Mouse (Mus musculus): ENCODE results near the gene Sgk1.

The Sgk1 gene

DNA sequence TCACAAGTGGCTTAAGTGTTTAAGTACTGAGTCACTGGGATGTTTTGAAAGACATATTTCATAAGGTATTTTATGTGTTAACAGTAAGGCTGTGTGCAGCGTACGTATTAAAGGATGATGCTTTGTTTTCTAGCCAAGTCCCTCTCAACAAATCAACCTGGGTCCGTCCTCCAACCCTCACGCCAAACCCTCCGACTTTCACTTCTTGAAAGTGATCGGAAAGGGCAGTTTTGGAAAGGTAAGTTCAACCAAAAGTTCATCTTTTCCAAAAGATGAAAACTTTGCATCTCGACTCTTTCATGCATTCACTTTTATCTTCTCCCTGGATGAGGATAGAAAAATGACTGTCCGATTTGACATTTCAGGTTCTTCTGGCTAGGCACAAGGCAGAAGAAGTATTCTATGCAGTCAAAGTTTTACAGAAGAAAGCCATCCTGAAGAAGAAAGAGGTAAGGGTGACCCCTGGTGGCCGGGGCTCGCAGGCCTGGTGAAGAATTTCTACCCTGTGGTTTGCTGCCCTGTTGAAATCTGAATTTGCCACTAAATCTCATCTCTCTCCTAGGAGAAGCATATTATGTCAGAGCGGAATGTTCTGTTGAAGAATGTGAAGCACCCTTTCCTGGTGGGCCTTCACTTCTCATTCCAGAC lies 113.8 kb downstream of the Sgk1 start:
- DNase-seq (ENCODE audit: inconsistent age in 2 of 2, low spot score in 1 of 2), result peak; percentile 78 to 93

GRCm38 (mm10) chr10:21996660-21997447 lies 114.9 kb downstream of the Sgk1 start:
- peak in 1 of 2 experiments; percentile 38 for DNase-seq (ENCODE audit: inconsistent age in 2 of 2, low spot score in 1 of 2)

DNA sequence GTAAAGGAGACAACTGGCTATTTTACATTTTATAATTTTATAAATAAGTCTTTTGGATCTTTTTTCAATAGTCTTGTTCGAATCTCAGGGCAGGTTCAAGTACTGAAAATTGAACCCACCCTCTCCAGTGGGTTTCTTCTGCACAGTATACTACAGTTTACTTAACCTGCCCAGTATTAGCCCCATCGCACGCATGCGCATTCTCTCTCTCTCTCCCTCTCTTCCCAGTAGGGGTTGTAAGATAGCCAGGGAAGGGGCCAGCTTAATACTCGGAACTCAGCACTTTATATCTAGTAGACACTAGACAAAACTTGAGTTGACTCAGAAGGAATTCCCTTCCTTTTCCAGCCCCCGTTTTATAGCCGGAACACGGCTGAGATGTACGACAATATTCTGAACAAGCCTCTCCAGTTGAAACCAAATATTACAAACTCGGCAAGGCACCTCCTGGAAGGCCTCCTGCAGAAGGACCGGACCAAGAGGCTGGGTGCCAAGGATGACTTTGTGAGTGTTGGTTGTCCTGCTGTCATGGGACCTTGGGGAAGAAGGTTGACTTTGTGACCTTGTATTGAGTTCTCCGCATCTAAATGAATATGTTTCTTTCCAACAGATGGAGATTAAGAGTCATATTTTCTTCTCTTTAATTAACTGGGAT lies 115.7 kb downstream of the Sgk1 start:
- DNase-seq (ENCODE audit: inconsistent age in 2 of 2, low spot score in 1 of 2), result peak in 1 of 2 experiments; percentile 77

- DNase-seq (ENCODE audit: inconsistent age in 2 of 2, low spot score in 1 of 2), result peak in 1 of 2 experiments; percentile 54
These were observed 116.7 kb downstream of the Sgk1 start for GRCm38 (mm10) chr10:21998503-21999180.

- peak in 1 of 2 experiments; percentile 73 for DNase-seq (ENCODE audit: inconsistent age in 2 of 2, low spot score in 1 of 2)
These were observed 118.7 kb downstream of the Sgk1 start for GRCm38 (mm10) chr10:22000491-22001306.

DNA sequence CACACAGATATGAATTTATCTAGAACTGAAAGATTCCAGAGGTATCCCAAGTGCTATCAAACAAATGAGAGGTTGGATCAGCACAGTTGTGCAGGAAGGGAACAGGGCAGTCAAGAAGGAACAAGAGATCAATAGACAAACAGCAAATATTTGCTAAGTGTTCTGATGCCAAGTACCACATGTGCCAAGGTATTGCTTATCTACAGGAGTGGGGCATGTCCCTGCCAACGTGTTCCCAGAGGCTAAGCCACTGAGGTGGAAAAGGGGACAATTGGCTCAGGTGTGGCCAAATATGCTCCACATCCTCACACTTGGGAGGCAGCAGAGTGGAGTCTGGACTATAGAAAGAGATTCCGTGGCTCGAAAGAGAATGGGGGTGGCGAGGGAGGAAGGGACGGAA lies 119.6 kb downstream of the Sgk1 start:
- peak; percentile 5 to 53 for DNase-seq (ENCODE audit: inconsistent age in 2 of 2, low spot score in 1 of 2)

DNA sequence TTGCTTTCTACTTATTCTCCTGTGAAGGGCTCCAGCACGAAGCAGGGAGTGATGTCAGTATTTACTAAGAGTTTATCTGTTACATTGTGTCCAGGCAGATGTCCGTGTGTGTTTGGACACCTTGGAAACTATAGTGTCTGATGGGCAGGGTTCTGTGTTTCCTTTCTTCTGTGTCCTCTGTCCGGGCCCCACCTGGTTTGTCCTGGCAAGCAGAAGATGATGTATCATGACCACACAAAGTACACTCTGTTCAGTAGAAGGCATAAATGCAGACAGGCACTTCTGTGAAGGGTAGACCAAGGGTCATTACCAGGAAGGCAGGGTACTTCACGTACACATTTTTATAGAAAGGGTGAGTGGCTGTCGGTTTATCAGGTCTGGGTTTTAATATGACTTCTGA lies 122.8 kb downstream of the Sgk1 start:
- no peak for DNase-seq (ENCODE audit: inconsistent age in 2 of 2, low spot score in 1 of 2)

- no peak for DNase-seq (ENCODE audit: inconsistent age in 2 of 2, low spot score in 1 of 2)
These were observed 125.3 kb downstream of the Sgk1 start for GRCm38 (mm10) chr10:22007160-22007801.

DNA sequence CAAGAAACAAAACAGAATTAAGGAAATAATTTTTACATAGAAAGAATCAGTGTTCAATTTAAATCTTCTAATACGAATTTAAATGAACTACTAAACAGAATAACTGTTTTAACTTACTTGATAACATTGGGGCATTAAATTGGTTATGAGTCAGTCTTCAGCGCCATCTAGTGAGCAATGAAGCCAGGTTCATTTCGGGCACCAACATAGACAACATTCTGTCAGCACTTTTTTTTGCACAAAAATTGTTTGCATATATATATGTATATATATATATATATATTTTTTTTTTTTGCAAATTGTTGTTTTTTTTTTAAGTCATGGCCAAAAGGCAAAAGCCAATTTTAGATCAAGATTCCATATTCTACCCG lies 125.8 kb downstream of the Sgk1 start:
- peak; percentile 42 to 86 for DNase-seq (ENCODE audit: inconsistent age in 2 of 2, low spot score in 1 of 2)

DNA sequence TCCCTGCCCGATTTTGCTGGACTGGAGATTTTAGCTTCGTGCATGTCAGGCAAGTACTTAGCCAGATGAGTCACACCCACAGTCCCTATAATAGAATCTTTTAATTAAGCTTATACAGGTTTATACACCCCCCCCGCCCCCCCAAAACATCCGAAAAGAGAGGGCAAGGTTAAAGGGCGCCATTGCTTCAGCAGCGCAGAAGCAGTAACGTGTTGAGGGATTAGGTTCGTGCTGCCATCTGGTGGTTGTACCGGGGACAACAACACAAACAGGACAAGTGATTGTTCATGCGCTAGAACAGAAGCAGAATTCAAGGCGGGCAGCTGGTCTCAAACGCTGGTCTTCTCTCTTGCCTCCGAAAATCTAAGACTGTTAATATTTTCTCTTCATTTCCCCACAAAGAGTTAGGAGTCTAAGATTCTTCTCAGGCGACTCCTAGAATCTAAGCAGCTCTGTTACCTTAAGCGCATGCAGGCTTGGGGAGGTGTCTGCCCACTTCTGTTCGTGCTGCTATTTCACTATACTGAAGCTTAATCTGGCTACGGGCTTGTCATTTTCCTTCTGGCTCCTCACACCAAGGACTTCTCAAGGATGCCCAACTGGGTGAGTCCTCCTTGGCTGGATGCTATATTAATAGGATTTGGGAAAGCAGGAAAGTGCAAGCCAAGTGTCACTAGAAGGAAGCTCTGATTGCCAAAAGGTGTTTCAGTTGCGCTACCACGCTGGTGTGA lies 128.3 kb downstream of the Sgk1 start:
- peak; percentile 75 to 94 for DNase-seq (ENCODE audit: inconsistent age in 2 of 2, low spot score in 1 of 2)

- peak; percentile 39 to 71 for DNase-seq (ENCODE audit: inconsistent age in 2 of 2, low spot score in 1 of 2)
These were observed 135.6 kb downstream of the Sgk1 start for GRCm38 (mm10) chr10:22017469-22018159.

DNA sequence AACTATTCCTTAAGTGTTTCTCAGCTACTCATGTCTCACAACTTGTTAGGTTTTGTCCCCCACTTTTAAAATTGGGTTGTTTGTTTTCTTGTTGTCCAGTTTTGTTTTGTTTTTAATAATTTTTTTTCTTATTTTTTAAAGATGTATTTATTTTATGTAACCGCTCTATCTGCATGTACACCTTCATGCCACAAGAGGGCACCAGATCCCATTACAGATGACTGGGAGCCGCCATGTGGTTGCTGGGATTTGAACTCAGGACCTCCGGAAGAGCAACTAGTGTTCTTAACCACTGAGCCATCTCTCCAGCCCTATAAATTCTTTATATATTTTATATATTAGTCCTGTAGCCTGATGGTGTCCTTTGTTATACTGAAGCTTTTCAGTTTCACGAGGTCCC lies 136.6 kb downstream of the Sgk1 start:
- no peak for DNase-seq (ENCODE audit: inconsistent age in 2 of 2, low spot score in 1 of 2)

DNA sequence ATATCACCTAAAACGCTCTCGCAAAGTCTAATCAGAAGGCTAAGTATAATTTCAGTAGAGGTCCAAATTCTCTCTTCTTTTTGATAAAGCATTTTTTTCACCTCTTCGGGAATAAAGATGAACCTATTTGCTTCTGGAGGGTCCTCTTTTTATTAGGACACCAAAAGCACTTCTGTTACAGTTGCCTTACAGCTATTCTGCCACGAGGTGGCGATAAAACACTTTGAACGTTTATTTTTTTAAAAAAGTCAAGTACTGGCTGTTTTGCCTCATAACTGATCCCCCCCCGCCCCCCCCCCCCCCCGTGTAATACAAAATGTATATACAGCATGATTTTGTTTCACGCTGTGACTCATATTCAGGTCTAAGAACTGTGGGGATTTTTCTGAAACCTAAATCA lies 152.3 kb downstream of the Sgk1 start:
- peak in 1 of 2 experiments; percentile 69 for DNase-seq (ENCODE audit: inconsistent age in 2 of 2, low spot score in 1 of 2)

DNA sequence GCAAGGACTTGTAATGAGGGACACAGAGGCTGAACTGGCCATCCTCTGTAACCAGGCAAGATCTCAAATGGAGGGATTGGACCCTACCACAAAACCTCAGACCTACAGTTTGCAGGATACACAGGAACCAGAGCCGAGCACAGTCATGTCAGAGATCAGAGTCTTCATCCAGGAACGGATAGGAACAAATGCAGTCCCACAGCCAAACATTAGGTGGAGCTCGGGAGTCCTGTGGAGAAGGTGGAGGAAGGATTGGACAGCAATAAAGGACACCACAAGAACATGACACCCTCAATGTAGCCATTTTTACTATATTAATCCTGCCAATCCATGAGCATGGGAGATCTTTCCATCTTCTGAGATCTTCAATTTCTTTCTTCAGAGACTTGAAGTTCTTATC lies 154.3 kb downstream of the Sgk1 start:
- DNase-seq (ENCODE audit: inconsistent age in 2 of 2, low spot score in 1 of 2), result peak; percentile 53 to 88
